Mouse (Mus musculus) stomach, embryonic 14.5 days (tissue): ENCODE data around the gene Stat5b. TPM values are rescaled to one million over a fixed set of nuclear protein-coding genes. Genes with fewer than 3 reads are reported as not detected.
"Not testable (repeated sequence)": the region's sequence is repeated elsewhere in the genome, so short reads cannot be mapped to it uniquely, and the experiment has no call there.

Source experiments
- ATAC-seq: fragments of 200-750 bp; cut with Nextera tagmentation; 2 replicates; pipeline ENCODE4 v1.8.0; 2017; ENCODE audit warnings: low read depth, moderate TSS enrichment; ENCODE audit not compliant: insufficient number of reproducible peaks, insufficient read depth, low FRiP score
- H3K27ac ChIP-seq: fragments of 300-500 bp; sonication (generic); 2 replicates; pipeline ENCODE4 v1.5.1; 2014; ENCODE audit warnings: mild to moderate bottlenecking, low read length, moderate library complexity, mixed read lengths
- H3K27me3 ChIP-seq: fragments of 300-500 bp; sonication (generic); 2 replicates; pipeline ENCODE4 v1.6.1; 2014; ENCODE audit warnings: low read length, control low read depth, mixed read lengths; ENCODE audit not compliant: control insufficient read depth, insufficient read depth
- H3K36me3 ChIP-seq: fragments of 300-500 bp; sonication (generic); 2 replicates; pipeline ENCODE4 v1.6.1; 2014; ENCODE audit warnings: mild to moderate bottlenecking, control low read depth, low read length, moderate library complexity, mixed read lengths; ENCODE audit not compliant: control insufficient read depth, insufficient read depth
- H3K4me1 ChIP-seq: fragments of 300-500 bp; sonication (generic); 2 replicates; pipeline ENCODE4 v1.6.1; 2014; ENCODE audit warnings: low read length, control low read depth, mixed read lengths; ENCODE audit not compliant: control insufficient read depth, insufficient read depth
- H3K4me2 ChIP-seq: fragments of 300-500 bp; sonication (generic); replicated peaks from 2 replicates; pipeline ENCODE4 v1.6.1; 2014; ENCODE audit warnings: low read depth, low read length, control low read depth
- H3K4me3 ChIP-seq: fragments of 300-500 bp; sonication (generic); 2 replicates; pipeline ENCODE4 v1.5.1; 2014; ENCODE audit warnings: low read depth, low read length, control low read depth
- H3K9ac ChIP-seq: fragments of 300-500 bp; sonication (generic); replicated peaks from 2 replicates; pipeline ENCODE4 v1.6.1; 2014; ENCODE audit warnings: low read depth, mild to moderate bottlenecking, control low read depth, low read length, moderate library complexity, mixed read lengths
- H3K9me3 ChIP-seq: fragments of 300-500 bp; sonication (generic); 2 replicates; pipeline ENCODE4 v1.6.1; 2016; ENCODE audit warnings: low read depth, low read length, control low read depth; ENCODE audit not compliant: control insufficient read depth
- WGBS: fragments of 180-500 bp; shearing (Covaris S2); extraction: QIAGEN DNeasy Blood & Tissue Kit; methylation state at CpG from one replicate; pipeline ENCODE4 v1.1.7; 2014; 5-methylcytosine and 5-hydroxymethylcytosine counted together
- polyA plus RNA-seq: library from polyadenylated mRNA; unstranded; fragments of >200 nt; fragmentation: Nextera tagmentation; extraction: Ambion mirVana; gene quantifications from 2 replicates; pipeline ENCODE4 v1.2.1, GENCODE M21; 2014

The Stat5b gene
- polyA plus RNA-seq, 1 experiment from 2014 or later: 26.8 TPM

DNA sequence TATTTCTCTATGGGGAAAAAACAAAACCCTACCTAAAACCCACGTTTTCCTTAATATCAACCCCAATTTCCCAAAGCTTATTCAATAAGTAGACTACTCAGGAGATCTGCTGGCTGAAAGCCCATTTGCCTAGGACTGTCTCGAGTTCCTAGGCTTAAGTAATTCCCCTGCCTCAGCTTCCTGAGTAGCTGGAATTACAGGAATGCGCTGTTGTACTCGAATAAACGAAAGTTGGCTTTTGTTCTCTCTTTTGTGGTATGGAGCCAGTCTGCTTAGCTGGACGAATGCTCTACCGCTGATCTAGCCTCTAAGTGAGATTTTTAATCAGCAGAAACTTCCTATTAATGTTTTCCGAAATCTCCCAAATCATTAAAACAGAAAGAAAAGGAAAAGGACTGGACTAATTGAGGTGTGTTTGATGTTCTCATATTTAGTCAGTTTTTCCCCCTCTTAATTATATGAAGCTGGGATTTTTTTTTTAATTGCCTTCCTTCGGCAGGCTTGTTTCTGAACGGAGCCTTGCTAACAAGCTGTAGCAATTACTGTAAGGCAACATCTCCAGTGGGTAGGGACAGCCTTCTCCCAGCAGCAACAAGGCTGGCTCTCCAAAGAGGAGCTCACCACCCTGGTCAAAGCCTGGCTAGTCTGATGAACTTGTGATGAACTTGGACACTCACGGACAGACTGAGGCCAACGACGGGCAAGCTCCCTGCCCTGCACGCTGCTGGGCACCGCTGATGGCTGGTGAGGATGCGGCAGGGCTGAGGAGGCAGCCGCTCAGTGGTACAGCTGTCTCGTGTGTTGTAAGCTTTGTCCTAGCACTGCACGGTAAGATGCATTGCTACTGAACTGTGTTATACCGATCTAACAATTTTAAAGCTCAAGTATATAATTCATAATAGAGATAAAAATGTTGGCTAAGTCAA is 43.9 kb downstream of the Stat5b start:
- Histone ChIP-seq H3K27ac (no peak overlapping the region), H3K4me3 (no peak overlapping the region), H3K4me2 (no peak overlapping the region), H3K4me1 (no peaks in the 10 kb centered on the region), H3K9me3 (no peaks in the 10 kb centered on the region), H3K36me3 (peaks cover 28% of the 10 kb centered on the region), H3K27me3 (no peaks in the 10 kb centered on the region), H3K9ac (no peak overlapping the region)
- 73% methylated on average over 20 of the region's 20 CpGs for WGBS
- no peak for ATAC-seq

DNA sequence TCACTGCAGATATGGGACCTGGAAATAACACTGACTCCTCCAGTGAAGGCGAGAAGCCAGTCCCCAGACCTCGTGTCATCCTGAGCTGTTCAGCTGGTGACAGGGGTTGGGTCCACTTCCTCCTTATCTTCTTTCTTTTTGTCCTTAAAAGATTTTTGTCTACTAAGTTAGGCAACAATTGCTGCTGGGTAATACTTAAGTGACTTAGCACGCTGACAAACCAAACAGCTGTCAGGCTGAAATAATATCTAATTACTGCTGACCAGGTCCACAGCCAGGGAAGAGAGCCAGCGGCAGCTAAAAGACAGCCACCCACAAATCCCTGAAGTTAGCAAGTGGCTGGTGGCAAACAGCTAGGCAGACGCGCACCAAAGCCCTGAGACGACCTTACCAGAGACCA is 45.0 kb downstream of the Stat5b start:
- Histone ChIP-seq H3K27me3 (no peaks in the 10 kb centered on the region), H3K9me3 (no peaks in the 10 kb centered on the region), H3K36me3 (peaks cover 35% of the 10 kb centered on the region), H3K9ac (no peak overlapping the region), H3K27ac (no peak overlapping the region), H3K4me3 (no peak overlapping the region), H3K4me2 (no peak overlapping the region), H3K4me1 (no peaks in the 10 kb centered on the region)
- ATAC-seq: no peak
- 68% methylated on average over 7 of the region's 7 CpGs for WGBS

DNA sequence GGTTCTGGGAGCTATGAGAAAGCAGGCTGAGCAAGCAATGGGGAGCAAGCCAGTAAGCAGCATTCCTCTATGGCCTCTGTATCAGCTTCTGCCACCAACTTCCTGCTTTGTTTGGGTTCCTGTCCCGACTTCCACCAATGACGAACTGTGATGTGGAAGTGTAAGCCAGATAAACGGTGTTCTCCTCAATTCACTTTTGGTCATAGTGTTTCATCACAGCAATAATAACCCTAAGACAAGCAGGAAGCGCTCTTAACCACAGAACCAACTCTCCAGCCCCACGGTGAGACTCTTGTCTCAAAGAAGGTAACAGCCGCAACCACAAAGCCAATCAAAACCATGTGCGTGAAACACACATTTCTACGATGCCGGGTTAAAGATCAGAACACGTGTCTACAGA is 46.1 kb downstream of the Stat5b start:
- no peaks in the 10 kb centered on the region for H3K27me3 ChIP-seq
- ATAC-seq: no peak
- no peak overlapping the region for H3K9ac ChIP-seq
- H3K4me3 ChIP-seq: no peak overlapping the region
- H3K36me3 ChIP-seq: peaks cover 35% of the 10 kb centered on the region
- WGBS: 95% methylated on average over 10 of the region's 10 CpGs
- H3K9me3 ChIP-seq: no peaks in the 10 kb centered on the region
- H3K4me2 ChIP-seq: no peak overlapping the region
- H3K4me1 ChIP-seq: no peaks in the 10 kb centered on the region
- H3K27ac ChIP-seq: no peak overlapping the region

DNA sequence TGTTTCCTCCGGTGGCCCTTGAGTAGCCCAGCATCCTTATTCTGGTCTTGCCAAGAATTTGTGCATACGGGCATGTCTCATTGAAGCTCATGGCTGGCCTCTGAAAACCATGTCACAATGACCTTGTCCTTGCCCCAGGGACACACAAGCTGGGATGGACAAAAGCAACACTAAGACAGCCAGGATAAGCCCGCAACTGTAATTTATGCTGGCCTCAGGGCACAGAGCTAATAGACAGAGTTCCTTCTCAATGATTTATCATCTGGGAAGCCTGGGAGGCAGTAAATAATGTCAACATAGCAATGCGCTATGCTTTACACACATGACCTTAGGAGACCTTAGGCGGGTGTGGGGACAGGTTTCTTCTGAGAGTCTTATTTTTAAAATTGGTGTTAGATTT is 51.1 kb downstream of the Stat5b start:
- H3K4me3 ChIP-seq: no peak overlapping the region
- H3K27me3 ChIP-seq: no peaks in the 10 kb centered on the region
- 64% methylated on average over 5 of the region's 5 CpGs for WGBS
- H3K9me3 ChIP-seq: no peaks in the 10 kb centered on the region
- H3K4me1 ChIP-seq: no peaks in the 10 kb centered on the region
- peaks cover 39% of the 10 kb centered on the region for H3K36me3 ChIP-seq
- no peak overlapping the region for H3K4me2 ChIP-seq
- no peak overlapping the region for H3K9ac ChIP-seq
- no peak for ATAC-seq
- H3K27ac ChIP-seq: no peak overlapping the region

DNA sequence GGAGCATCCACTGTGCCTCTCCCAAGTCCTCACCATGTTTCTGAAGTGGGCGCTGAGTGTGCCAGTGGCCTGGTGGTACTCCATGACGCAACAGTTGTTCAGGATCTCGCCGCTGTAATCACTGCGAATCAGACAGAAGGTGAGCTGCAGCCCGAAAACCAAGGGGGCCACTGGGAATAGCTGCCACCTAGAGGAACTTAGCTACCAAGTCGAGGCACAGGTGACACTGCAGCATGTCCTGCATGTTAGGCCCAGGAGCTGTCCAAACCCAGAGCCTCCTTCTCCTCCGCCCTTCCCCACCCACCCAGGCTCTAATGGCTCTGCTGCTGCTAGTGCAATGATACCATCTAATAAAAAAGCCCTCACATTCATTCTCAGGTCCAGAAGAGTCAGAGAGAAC is 53.9 kb downstream of the Stat5b start:
- H3K4me2 ChIP-seq: no peak overlapping the region
- no peak overlapping the region for H3K27ac ChIP-seq
- H3K4me3 ChIP-seq: no peak overlapping the region
- WGBS: 73% methylated on average over 8 of the region's 8 CpGs
- H3K27me3 ChIP-seq: no peaks in the 10 kb centered on the region
- H3K9me3 ChIP-seq: no peaks in the 10 kb centered on the region
- H3K4me1 ChIP-seq: no peaks in the 10 kb centered on the region
- no peak overlapping the region for H3K9ac ChIP-seq
- no peak for ATAC-seq
- H3K36me3 ChIP-seq: peaks cover 14% of the 10 kb centered on the region

DNA sequence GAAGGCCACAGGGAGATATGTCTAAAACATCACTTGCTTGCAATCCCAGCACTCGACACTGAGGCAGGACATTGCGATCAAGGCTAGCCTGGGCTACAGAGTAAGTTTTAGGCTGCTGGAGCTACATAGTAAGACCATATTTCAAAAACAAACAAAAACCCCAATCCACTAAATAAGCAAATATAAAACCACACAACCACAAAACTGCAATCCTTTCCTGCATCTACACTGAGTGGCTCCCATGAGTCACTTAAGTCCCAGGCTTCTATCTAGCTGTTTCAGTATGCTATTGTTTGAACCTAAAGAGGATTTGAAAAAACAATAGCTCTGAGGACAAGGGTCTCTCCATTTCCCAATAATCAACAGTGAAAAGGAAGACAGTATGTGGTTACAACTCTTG is 55.1 kb downstream of the Stat5b start:
- Histone ChIP-seq H3K36me3 (peaks cover 11% of the 10 kb centered on the region), H3K9me3 (no peaks in the 10 kb centered on the region), H3K4me2 (no peak overlapping the region), H3K4me1 (no peaks in the 10 kb centered on the region), H3K27ac (no peak overlapping the region), H3K9ac (no peak overlapping the region), H3K4me3 (no peak overlapping the region), H3K27me3 (no peaks in the 10 kb centered on the region)
- ATAC-seq: no peak
- 93% methylated on average over 2 of the region's 2 CpGs for WGBS

DNA sequence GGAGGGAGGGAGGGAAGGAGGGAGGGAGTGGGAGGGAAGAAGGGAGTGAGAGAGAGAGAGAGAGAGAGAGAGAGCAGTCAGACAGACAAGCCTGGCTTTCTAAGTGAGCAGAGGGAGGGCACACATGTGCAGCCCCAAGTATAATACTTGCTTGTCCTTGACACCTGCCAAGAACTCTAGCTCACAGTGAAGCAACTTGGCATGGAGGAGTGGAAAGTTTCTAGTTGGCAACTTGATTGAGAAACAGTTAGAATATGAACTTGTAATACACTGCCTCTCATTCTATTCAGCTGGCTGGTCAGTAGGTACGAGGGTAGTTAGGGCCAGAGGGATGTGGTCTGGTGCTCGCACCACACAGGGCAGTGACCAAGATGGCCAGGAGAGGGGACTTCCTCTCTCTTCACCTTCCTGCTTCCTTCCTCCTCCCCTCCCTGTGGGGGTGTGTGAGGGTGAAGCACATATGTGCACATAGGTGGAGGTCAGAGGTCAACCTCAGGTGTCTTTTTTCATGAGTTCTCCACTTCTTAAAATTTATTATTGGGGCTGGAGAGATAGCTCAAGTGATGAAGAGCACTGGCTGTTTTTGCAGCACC is 59.0 kb downstream of the Stat5b start:
- no peak overlapping the region for H3K4me2 ChIP-seq
- no peak overlapping the region for H3K27ac ChIP-seq
- H3K36me3 ChIP-seq: peaks cover 24% of the 10 kb centered on the region
- H3K4me3 ChIP-seq: no peak overlapping the region
- no peaks in the 10 kb centered on the region for H3K4me1 ChIP-seq
- no peaks in the 10 kb centered on the region for H3K9me3 ChIP-seq
- no peak overlapping the region for H3K9ac ChIP-seq
- no peak for ATAC-seq
- 83% methylated on average over 2 of the region's 2 CpGs for WGBS
- H3K27me3 ChIP-seq: no peaks in the 10 kb centered on the region

DNA sequence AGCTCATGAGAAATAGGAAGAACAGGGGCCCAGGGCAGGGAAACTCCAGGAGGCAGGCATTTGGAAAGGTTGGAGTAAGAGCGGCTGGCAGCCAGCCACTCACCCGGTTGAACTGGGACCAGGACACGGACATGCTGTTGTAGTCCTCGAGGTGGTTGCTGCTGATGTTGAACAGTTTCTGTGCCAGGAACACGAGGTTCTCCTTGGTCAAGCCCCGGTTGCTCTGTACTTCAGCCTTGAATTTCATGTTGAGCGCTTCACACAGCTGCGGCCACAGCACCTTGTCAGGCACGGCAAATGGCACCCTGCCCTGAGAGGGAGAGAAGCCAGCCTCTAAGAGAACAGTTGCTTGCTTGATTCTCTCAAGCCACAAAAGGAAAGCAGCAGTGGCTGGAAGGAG is 59.9 kb downstream of the Stat5b start:
- not testable (repeated sequence) for H3K9me3 ChIP-seq, H3K27ac ChIP-seq, H3K4me2 ChIP-seq, H3K27me3 ChIP-seq, H3K4me3 ChIP-seq, ATAC-seq, H3K9ac ChIP-seq, H3K4me1 ChIP-seq
- H3K36me3 ChIP-seq: peaks cover 19% of the 10 kb centered on the region
- 85% methylated on average over 9 of the region's 9 CpGs for WGBS
